Mouse (Mus musculus) ovary, adult 18-20 months (tissue): ENCODE measurements around the gene Gnas.
A peak's percentile ranks its signal among the peaks of the same experiment; 100 is the strongest.
"Not testable (repeated sequence)": the region's sequence is repeated elsewhere in the genome, so short reads cannot be mapped to it uniquely, and the experiment has no call there.

Experiments
- DNase-seq: peaks from one replicate; pipeline ENCODE4 v3.0.0; 2022; ENCODE audit warnings: low spot score, mixed read lengths

The Gnas gene

DNA sequence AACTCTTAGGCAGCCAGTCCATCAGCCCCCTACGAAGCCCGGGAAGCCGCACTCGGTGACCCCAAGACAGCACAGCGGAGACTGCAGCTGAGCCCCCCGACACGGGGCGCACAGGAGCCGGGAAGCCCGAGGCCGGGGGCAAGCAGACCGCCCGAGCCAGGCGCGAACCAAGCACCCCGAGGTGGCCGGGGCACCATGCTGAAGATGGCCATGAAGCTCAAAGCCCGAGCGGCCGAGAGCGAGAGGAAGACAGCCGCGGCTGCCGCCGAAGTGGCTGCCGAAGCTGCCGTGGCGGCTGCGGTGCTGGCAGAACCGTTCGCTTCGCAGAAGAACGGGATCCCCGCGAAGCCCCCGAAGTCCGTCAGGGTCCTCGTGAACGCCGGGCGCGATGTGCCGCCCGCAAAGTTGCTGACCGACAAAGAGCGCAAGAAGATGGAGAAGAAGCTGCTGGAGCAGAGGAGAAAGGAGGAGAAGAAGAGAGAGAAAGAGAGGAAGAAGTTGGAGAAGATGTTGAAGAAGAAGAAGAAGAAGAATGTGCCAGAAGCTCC, 44.3 kb downstream of the Gnas start:
- DNase-seq = no peak

DNA sequence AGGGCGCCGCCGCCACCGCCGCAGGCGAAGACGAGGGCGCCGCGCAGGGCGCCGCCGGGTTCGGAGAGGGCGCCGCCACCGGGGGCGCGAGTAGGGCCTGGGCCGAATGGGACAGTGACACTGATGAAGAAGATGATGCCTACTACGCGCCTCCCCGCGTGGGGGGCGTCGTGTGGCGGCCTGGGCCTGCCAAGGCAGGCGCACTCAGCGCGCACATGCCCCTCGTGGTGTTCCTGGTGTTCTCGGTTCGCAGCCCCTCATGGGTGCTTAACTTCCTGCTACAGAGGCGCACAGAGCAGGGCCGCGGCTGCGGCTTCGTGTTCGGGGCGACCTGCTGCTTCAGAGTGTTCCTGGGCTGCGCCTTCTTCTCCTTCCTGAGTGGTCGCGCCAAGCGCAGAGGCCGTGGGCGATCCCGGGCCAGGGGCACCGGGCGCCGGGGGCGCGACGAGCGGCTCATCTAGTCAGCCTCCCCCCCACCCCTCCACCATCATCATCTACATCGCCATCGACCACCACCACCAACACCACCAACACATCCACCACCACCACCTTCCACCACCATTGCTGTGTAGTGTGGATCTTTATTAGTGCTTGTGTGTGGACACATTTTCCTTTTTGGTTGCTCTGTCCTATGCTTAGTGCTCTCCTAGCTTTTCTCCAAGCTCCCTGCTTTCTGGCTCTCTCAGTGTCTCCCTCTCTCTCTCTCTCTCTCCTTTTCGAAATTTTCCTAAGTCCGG, 45.0 kb downstream of the Gnas start:
- DNase-seq = no peak

DNA sequence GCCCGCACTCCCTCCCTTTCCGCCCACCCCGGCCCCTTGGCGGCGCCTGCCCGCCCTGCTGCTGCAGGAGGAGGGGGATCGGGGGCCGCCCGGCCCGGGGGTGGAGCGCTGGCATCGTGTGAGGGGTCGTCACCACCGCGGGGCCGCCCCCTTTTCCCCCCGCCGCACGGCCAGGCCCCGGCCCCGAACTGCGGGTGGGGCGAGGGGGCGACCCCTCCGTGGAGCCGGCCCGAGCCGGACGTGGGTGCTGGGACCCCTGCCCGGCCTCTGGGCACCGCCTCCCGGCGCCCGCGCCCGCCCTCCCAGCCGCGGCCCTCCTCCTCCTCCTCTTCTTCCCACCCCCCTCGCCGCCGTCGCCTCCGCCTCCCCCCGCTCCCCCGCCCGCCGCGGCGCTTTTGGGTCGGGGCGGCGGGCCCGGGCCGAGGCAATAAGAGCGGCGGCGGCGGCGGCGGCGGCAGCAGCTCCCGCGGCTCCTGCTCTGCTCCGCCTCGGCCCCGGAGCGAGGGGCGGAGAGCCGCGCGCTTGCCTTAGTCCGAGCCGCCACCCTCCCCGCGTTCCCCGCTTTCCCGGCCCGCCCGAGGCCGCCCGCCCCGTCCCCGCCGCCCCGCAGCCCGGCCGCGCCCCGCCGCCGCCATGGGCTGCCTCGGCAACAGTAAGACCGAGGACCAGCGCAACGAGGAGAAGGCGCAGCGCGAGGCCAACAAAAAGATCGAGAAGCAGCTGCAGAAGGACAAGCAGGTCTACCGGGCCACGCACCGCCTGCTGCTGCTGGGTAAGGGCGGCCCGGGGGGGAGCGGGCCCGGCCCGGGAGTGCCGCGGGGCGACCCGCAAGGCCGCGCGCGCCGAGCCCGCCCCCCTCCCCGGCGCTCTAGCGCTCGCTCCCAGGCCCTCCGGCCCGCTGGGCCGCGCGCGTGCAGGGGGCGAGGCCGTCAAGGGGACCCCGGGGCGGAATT, 45.8 kb downstream of the Gnas start:
- DNase-seq = peak; percentile 82

GRCm38 (mm10) chr2:174330616-174331191, 46.6 kb downstream of the Gnas start:
- DNase-seq = peak; percentile 31

DNA sequence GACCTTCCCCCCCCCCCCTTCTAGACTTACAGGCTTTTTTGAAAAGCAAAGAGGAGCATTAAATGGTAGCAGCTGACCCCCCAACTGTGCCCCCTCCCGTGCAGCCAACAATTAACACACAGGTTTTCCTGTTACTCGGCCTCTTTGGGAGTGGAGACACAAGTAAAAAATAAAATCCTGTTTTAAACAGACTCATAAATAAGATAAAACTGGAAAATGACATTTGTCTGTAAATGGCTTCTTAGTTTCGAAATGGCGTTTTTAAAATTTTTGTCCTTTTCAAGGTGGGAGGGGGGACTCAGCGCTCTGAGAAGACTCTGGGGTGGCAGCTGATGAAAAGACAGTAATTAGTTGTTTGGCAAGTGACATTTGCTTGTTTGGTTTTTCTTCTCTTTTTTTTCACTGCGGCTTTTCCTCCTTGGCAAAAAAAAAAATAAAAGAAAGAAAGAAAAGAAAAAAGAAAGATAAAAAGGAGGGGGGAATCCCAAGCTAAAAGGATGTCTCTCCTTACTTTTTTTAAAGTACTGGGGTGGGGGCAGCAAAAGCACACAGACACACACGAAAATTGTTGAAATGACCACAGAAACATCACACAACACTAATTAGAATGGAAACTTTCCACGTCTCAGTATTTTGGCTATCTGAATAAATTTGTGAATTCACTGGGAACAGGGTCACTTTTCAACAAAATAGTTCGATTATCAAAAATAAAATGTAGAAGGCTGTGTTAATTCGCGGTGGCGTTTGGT, 47.3 kb downstream of the Gnas start:
- no peak for DNase-seq

- no peak for DNase-seq
Measured at GRCm38 (mm10) chr2:174333239-174333890, 49.2 kb downstream of the Gnas start.

GRCm38 (mm10) chr2:174334415-174334814, 50.3 kb downstream of the Gnas start:
- no peak for DNase-seq

- DNase-seq = no peak
Measured at GRCm38 (mm10) chr2:174337275-174337674, 53.2 kb downstream of the Gnas start.

DNA sequence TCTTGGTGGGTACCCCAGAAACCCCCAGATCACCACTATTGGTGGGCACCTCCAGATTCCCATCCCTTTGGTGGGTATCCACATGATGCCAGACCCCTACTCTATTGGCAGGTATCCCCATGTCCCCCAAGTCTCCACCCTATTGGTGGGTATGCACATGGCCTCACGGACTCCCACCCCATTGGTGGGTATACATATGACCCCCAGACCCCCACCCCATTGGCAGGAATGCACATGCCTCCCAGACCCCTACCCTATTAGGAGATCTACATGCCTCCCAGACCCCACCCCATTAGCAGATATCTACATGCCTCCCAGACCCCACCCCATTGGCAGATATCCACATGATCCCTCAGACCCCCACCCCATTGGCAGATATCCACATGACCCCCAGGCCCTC, 55.6 kb downstream of the Gnas start:
- DNase-seq = no peak

DNA sequence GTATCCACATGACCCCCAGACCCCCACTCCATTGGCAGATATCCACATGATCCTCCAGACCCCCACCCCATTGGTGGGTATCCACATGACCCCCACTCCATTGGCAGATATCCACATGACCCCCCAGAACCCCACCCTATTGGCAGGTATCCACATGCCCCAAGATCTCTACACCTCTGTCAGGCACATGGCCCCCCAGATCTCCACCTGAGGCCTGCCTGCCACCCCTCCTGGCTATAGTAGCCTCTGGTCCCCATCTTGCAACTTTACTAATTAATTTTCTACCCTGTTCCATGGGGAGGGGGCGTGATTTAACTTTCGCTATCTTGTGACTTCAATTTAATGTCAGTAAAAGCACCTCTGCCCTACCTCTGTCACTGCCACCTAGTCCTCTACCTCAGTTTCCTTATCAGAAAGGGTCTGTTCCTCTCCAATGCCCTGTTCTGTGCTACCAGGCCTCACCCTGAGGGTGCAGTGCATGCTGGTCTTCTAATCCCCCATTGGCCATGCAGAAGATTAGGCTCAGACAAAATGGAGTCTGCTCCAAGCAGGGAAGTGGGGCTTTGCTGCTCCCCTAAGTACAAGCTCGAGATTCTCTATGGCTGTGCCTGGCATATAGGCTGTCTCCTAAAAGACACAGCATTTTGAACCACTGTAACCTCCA, 56.2 kb downstream of the Gnas start:
- DNase-seq = no peak

DNA sequence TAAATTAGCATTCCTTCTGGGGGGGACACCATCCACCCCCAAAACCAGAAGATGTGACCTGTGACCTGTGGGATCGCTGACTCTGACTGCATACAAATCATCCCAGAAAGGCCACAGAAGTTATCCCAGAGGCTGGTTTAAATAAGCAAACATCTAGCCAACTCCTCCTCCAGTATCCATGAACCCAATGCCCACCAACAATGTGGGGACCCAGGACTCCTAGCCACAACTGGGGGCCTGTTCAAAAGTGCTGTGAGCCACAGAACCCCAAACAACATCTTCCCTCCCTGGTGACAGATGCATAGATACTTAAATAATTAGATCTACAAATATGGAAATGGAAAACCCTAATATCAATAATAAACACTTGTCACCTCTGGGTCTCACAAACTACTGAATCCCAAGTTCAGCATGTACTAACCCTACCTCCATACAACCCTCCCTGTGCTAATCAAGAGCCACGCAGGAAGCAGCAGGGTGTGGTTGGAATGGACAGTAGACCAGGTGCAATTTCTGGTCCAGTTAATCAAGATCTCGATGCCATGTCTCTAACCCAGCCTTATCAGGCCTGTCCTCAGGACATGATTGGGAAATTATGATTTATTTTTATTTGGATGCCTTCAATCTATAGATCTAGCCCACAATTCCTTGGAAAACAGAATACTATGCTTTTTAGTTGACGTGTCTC, 56.9 kb downstream of the Gnas start:
- DNase-seq = no peak

- no peak for DNase-seq
Measured at GRCm38 (mm10) chr2:174342793-174343400, 58.8 kb downstream of the Gnas start.

DNA sequence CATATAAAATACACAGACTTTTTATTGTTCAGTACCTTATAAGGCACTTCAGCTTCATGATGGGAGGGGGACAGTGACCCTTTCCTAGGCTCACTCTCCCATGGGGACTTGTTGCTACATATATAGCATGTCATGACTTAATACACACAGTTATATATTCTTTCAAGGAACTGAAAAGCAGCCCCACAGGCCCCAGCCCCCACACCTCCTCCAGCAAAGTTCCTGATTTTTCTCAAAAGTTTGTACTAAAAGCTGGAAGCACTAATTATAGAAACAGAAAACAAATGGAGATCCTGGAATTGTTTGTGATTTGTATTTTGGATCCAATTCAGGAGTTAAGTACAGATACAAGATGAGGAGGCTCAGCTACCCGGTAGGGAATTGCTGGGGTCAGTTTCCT, 59.4 kb downstream of the Gnas start:
- no peak for DNase-seq

DNA sequence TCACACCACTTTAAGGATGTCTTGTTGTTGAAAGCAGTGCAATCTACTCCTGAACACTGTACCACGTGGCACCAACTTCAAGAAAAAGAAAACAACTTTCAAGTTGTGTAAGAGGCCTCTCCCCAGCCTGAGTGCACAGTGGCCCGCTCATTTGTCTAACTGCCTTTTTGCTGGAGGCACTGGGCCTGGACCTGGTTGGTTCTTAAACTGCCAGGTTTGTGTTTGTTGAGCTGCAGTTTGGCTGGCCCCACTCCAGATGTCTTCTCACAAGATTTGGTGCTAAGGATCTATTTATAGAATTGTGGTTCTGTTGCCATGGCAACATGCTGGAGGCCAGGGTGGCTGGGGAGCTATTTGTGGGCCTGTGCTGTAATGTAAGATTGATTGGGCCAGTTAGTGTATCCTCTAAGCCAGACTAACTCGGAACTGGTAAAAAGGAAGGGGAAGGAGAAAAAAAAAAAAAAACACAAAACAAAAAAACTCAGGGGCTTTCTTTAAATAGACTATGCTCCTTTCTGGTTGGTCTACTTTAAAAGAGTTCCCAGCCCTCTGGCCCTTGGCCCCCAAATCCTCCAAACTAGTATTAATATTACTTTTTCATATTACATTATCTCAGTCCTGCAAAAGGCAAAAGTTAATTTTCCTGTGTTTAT, 60.0 kb downstream of the Gnas start:
- peak; percentile 79 for DNase-seq

GRCm38 (mm10) chr2:174344996-174345395, 60.9 kb downstream of the Gnas start:
- no peak for DNase-seq

- no peak for DNase-seq
Measured at GRCm38 (mm10) chr2:174346612-174346998, 62.5 kb downstream of the Gnas start, which contains the start of gene Gm20721. Gm20721 (minus strand) TSS chr2:174346712.

DNA sequence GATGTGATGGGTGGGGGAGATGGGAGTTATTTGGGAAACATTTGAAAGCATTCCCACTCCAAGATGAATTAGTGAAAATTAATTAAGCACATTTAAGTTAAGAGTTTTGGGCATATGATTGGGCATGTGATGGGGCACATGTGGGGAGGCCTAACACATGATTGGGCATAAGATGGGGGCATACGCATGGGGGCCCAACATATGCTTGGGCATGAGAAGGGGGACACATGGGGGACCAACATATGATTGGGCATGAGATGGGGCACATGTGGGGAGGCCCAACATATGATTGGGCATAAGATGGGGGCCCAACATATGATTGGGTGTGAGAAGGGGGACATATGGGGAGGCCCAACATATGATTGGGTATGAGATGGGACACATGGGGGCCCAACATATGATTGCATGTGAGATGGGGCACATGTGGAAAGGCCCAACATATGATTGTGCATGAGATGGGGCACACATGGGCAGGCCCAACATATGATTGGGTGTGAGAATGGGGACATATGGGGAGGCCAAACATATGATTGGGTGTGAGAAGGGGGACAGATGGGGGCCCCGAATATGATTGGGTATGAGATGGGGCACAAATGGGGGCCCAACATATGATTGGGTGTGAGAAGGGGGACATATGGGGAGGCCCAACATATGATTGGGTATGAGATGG, 63.0 kb downstream of the Gnas start:
- not testable (repeated sequence) for DNase-seq

DNA sequence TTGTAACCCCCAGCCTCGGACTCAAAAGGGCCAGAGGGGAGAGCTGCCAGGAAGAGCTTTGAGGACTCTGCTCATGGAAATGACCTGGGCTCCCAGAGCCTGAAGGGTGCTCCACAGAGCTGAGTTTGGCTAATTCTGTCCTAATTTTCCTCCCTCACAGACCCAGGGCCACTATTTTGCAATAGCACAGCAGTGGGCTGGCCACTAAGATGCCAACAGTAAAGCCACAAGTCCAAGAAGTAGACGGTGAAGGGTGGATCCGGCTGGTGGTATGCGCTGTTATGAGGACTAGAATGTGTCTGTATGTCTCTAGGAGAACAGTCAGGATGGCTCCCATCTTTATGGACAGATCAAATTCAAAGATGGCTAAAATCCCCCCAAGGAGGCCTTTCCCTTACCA, 74.4 kb downstream of the Gnas start:
- no peak for DNase-seq
